Mouse (Mus musculus): ENCODE measurements at regions not wholly inside any gene's neighbourhood (a gene's known extent, or its start where the extent isn't known, plus 50 kb on each side); places are given as distances from the start of the nearest gene placed in this dataset.

DNA sequence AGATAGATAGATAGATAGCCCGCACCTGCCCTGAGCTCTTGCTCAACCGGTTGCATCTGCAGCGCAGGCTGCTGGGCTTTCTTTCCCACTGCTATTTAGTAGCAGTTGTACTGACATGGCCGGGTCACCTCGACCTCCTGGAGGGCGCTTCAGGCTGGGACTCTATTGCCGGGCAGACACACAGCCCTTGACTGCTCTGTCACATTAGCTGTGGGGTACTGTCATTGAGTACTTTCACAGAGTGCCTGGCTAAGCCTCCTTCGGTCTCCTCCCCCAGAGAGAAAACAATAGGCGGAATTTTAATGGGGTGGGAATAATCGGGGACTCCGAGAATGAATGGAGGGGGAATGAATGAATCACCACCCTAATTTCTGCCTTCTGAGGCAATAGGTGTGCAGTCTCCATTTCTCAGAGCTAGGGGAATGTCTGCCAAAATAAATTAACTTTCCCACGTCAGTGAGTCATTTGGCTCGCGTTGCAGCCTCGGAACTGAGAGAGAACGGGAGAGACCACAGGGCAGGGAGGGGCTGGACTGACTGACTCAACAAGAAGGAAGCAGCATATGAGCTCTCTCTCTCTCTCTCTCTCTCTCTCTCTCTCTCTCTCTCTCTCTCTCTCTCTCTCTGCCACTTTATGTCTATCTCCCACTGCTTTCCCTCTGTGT, 101.6 kb upstream of the Med13l start:
- Histone ChIP-seq H3K9me3 (replicated peaks) (no peaks in the 10 kb centered on the region), H3K27ac (peak overlapping the region; percentile 67; the same call in 1 of the 2 replicates), H3K9ac (peak overlapping the region; percentile 23), H3K27me3 (0 out of 2 replicates have a peak, but pooled peaks cover 11% of the 10 kb centered on the region), H3K4me3 (peak overlapping the region; percentile 18), H3K4me2 (replicated peaks) (peak overlapping the region; percentile 56), H3K36me3 (no peaks in the 10 kb centered on the region), H3K4me1 (peaks cover 14% of the 10 kb centered on the region)
- peak; percentile 71 for ATAC-seq (ENCODE audit: low FRiP score)
- WGBS: 3% methylated on average over 16 of the region's 16 CpGs

DNA sequence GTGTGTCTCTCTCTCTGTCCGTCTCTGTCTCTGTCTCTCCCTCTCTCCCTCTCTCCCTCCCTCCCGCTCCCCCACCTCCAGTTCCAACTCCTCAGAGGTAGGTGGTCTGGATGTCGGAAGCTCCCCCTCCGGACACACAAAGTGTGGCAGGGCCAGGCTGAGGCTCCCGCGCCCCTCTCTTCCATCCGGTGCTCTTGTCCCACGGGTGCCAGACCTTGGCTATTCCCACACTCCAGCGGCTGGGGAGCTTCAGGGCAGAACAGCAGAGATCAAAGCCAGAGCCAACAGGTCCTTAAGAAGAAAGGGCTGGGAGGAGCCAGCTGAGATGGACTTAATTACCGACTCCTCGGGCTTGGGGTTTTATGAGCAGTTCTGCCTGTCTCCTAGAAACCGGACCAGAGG, 101.1 kb upstream of the Med13l start:
- Histone ChIP-seq H3K4me3 (peak overlapping the region; percentile 18), H3K9ac (peak overlapping the region; percentile 23; the same call in 1 of the 2 replicates), H3K36me3 (no peaks in the 10 kb centered on the region), H3K4me2 (replicated peaks) (peak overlapping the region; percentile 56), H3K4me1 (peaks cover 14% of the 10 kb centered on the region), H3K9me3 (replicated peaks) (no peaks in the 10 kb centered on the region), H3K27me3 (0 out of 2 replicates have a peak, but pooled peaks cover 16% of the 10 kb centered on the region), H3K27ac (peak overlapping the region; percentile 67; the same call in 1 of the 2 replicates)
- under 1% methylated on average over 12 of the region's 12 CpGs for WGBS
- peak; percentile 58 for ATAC-seq (ENCODE audit: low FRiP score)

DNA sequence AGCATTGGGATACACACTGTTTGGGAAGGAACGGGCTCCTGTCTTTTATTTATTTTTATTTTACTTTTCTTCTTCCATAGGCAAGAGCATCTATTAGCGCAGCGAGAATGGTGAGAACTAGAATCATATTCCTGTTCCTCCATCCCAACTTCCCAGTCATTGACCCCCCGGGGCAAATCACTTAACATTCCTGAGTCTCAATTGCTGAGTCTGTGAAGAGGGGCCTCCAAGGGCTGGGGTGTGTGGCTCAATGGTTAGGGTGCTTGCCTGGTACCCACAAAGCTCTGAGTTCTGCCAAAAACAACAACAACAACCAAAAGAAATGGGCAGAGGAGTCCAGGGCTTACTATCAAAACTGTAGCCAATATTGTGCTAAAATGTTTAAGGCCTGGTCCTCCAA, 98.5 kb upstream of the Med13l start:
- H3K9me3 ChIP-seq (replicated peaks): no peaks in the 10 kb centered on the region
- no peak overlapping the region for H3K4me2 ChIP-seq (replicated peaks)
- H3K27ac ChIP-seq: no peak overlapping the region
- no peak overlapping the region for H3K4me3 ChIP-seq
- H3K36me3 ChIP-seq: no peaks in the 10 kb centered on the region
- WGBS: 62% methylated on average over 4 of the region's 4 CpGs
- H3K27me3 ChIP-seq: 0 out of 2 replicates have a peak, but pooled peaks cover 21% of the 10 kb centered on the region
- H3K9ac ChIP-seq: no peak overlapping the region
- peaks cover 32% of the 10 kb centered on the region for H3K4me1 ChIP-seq
- ATAC-seq (ENCODE audit: low FRiP score): no peak

DNA sequence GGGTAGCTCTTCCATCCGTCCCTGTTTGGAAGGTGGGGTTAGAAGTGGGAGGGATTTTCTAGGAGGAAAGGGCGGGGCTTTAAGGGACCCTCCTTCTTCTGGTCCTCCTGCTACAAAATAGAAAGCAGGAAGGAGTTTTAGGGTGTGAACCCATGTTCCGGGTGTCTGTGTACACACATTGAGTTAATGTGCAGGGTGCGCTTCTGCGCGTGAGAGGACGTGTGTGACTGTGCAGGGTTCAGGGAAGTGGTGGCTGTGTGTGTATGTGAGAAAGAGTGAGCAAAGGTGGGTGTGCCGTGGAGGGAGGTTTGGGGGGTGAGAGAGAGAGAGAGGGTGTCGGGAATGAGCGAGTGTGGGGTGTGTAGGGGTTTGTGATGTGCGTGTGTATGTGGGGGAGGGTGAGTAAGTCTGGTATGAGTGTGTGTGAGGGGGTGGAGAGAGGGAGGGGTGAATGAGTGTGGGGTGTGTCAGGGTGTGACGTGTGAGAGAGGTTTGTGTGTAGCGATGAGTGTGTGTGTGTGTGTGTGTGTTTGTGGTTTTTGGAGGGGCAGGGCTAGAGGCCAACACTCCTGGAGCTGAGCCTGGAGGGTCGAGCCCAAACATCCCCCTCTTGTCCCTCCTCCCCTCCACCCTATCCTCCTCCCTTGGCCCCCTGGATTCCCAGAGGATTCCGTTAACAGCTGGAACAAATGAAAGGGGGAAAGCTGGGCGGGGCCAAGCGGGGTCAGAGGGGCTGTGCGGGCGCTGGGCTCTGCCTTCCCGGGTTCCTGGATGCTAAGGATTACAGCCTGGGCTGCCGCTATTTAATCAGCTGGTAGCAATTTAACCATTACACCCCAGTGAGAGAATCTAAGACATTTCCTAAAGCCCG, 95.3 kb upstream of the Med13l start:
- Histone ChIP-seq H3K9ac (0 out of 2 replicates have a peak overlapping the region, but pooled peaks have one; percentile 29), H3K4me2 (replicated peaks) (peak overlapping the region; percentile 51), H3K27me3 (peaks cover 21% of the 10 kb centered on the region; the same call in 1 of the 2 replicates), H3K4me3 (peak overlapping the region; percentile 19), H3K4me1 (peaks cover 19% of the 10 kb centered on the region), H3K36me3 (no peaks in the 10 kb centered on the region), H3K27ac (peak overlapping the region; percentile 35; the same call in 1 of the 2 replicates), H3K9me3 (replicated peaks) (no peaks in the 10 kb centered on the region)
- ATAC-seq (ENCODE audit: low FRiP score): peak; percentile 54
- WGBS: 4% methylated on average over 22 of the region's 22 CpGs

DNA sequence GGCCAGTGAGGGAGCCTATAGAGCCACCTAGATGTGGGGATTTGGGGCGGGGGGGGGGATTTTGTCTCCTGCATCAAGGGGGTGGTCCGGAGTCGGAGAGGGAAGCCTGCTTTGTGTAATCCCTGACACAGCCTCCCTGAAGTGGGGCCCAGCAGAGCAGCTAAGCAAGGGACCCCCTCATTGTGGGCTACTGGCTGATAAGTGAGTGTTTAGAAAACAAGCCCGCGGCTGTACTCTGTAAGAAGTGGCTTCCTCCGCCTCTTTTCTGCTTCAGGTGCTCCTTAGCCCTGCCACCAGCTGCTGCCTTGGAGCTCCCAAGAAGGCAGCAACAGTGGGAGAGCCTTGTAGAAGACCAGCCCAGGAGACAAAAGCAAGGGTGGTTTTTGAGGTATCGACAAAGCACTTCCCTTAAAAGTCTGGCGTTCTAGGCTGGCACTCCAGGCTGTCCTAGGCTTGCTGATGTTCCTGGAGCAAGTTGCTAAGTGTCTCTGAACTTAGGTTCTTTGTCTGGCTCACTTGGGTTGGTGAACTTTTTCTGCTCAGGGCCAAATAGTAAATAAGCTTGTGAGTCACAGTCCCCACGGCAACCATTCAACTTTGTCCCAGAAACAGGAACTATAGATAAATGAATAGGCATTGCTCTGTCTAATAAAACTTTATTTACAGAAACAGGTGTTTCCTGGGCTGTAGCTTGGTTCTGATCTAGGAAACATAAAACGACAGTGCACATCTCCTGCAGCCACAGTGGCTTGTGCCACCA, 94.3 kb upstream of the Med13l start:
- H3K36me3 ChIP-seq: no peaks in the 10 kb centered on the region
- H3K27ac ChIP-seq: peak overlapping the region; percentile 9; the same call in 1 of the 2 replicates
- H3K9ac ChIP-seq: 0 out of 2 replicates have a peak overlapping the region, but pooled peaks have one; percentile 29
- H3K4me2 ChIP-seq (replicated peaks): peak overlapping the region; percentile 51
- H3K27me3 ChIP-seq: peaks cover 15% of the 10 kb centered on the region; the same call in 1 of the 2 replicates
- H3K9me3 ChIP-seq (replicated peaks): no peaks in the 10 kb centered on the region
- peak overlapping the region; percentile 19; the same call in 1 of the 2 replicates for H3K4me3 ChIP-seq
- no peak for ATAC-seq (ENCODE audit: low FRiP score)
- WGBS: 15% methylated on average over 10 of the region's 10 CpGs
- H3K4me1 ChIP-seq: peaks cover 19% of the 10 kb centered on the region

DNA sequence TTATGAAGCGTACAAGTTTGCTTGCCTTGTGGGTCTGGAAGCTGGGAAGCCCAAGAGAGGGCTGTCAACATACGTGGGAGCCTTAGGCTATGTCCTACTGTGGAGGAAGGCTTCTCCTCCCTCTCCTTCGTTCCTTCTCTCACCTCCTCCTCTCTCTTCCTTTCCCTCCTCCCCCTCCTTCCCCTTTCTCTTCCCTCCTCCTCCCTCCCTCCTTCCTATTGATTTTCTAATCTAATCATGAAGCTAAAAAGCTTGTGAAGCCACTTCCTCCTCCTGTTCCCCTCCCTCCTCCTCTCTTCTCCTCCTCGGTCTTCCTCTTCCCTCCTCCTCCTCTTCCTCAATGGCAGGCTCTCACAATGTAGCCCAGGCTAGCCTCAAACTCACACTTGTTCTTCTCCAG, 91.7 kb upstream of the Med13l start:
- peaks cover 27% of the 10 kb centered on the region for H3K4me1 ChIP-seq
- H3K9ac ChIP-seq: no peak overlapping the region
- no peak overlapping the region for H3K4me2 ChIP-seq (replicated peaks)
- H3K9me3 ChIP-seq (replicated peaks): no peaks in the 10 kb centered on the region
- no peaks in the 10 kb centered on the region for H3K36me3 ChIP-seq
- H3K27ac ChIP-seq: no peak overlapping the region
- peaks cover 11% of the 10 kb centered on the region; the same call in 1 of the 2 replicates for H3K27me3 ChIP-seq
- WGBS: 56% methylated on average over 4 of the region's 4 CpGs
- no peak overlapping the region for H3K4me3 ChIP-seq
- no peak for ATAC-seq (ENCODE audit: low FRiP score)

DNA sequence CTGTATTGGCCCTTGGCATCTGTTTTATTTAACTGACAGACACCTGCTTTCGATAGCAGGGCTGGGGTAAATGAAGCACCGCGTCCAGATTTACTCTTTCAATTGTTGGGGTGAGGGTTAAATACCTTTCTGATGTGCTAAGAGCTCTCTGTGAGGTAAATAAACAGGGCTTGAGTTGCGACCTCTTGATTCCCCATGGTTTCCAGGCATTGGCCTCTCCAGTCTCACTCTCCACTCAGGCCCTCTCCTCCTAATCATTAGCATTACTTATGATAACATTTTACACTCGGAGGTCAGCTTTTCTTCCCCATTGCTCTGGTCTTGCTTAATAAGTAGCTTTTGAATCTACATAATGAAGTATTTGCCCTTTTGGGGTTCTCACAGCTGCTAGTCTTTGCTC, 88.9 kb upstream of the Med13l start:
- Histone ChIP-seq H3K4me2 (replicated peaks) (no peak overlapping the region), H3K9me3 (replicated peaks) (no peaks in the 10 kb centered on the region), H3K9ac (no peak overlapping the region), H3K4me3 (no peak overlapping the region), H3K27ac (no peak overlapping the region), H3K4me1 (peaks cover 9% of the 10 kb centered on the region), H3K36me3 (no peaks in the 10 kb centered on the region), H3K27me3 (peaks cover 3% of the 10 kb centered on the region; the same call in 1 of the 2 replicates)
- ATAC-seq (ENCODE audit: low FRiP score): no peak
- WGBS: 64% methylated on average over 5 of the region's 5 CpGs

DNA sequence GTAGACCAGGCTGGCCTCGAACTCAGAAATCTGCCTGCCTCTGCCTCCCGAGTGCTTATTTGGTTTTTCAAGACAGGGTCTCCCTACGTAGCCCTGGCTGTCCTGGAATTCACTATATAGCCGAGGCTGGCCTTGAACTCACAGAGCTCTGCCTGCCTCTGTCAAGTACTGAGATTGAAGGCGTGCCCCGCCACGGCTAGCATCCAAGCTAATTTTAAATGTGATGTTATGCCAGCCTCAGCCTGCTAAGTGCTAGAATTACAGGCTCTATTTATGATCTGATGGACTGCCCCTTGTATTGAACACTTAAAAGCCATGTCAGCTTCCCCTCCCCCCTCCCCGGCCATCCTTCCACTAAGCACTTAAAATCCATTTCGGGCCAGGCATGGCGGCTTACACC, 88.2 kb upstream of the Med13l start:
- peaks cover 9% of the 10 kb centered on the region for H3K4me1 ChIP-seq
- no peaks in the 10 kb centered on the region for H3K9me3 ChIP-seq (replicated peaks)
- no peaks in the 10 kb centered on the region; the same call in 1 of the 2 replicates for H3K27me3 ChIP-seq
- no peak overlapping the region for H3K4me3 ChIP-seq
- no peak overlapping the region for H3K9ac ChIP-seq
- WGBS: 89% methylated on average over 10 of the region's 10 CpGs
- no peaks in the 10 kb centered on the region for H3K36me3 ChIP-seq
- ATAC-seq (ENCODE audit: low FRiP score): no peak
- no peak overlapping the region for H3K4me2 ChIP-seq (replicated peaks)
- H3K27ac ChIP-seq: no peak overlapping the region

DNA sequence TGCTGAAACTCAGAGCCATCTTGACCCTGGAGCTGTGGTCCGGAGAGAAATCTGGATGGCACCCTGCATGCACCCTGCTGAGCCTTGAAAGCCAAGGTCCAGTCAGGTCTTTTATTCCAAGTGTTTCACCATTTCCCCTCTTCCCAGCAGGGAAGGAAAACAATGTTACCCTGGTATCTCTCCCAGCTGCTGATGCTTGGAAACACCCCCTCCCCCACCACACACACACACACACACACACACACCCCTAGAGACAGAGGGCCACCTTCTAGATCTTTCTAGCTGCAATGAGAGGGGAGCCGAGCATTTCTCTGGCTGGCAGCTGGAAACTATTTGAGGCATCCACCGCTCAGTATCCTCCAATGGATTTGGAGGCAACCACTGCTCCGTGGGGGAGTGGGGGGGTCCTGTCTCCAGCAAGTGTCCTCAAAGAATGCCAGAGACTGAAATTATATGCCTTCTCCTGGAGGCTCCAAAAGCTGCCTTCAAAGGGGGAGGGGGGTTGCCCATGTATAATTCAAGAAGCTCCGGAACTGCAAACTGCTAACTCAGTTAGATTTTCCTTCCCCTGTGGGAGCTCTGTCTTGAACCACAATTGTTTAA, 87.2 kb upstream of the Med13l start:
- no peak for ATAC-seq (ENCODE audit: low FRiP score)
- no peak overlapping the region for H3K4me3 ChIP-seq
- peaks cover 12% of the 10 kb centered on the region for H3K4me1 ChIP-seq
- H3K27me3 ChIP-seq: no peaks in the 10 kb centered on the region; the same call in 1 of the 2 replicates
- H3K36me3 ChIP-seq: no peaks in the 10 kb centered on the region
- no peak overlapping the region for H3K27ac ChIP-seq
- no peak overlapping the region for H3K4me2 ChIP-seq (replicated peaks)
- no peaks in the 10 kb centered on the region for H3K9me3 ChIP-seq (replicated peaks)
- WGBS: 40% methylated on average over 5 of the region's 5 CpGs
- H3K9ac ChIP-seq: no peak overlapping the region

DNA sequence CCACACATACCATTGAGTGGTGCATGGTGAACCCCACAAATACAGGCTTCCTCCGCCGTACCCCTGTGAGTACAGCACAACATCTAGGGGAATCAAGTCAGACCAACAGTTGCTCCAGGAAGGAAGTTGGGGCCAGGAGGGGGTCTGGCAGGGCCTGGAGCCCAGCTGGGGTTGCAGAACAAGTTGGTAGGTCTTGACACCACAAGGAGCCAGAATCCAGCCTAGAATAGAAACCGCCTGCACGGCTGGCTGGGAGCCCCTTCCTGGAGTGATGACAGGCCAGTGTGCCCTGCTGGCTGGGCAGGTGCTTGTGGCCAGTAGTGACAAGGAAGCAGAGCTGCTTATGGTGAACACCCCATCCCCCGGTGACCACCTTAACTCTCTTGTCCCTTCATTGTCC, 83.9 kb upstream of the Med13l start:
- no peak overlapping the region for H3K27ac ChIP-seq
- H3K4me3 ChIP-seq: no peak overlapping the region
- no peaks in the 10 kb centered on the region for H3K36me3 ChIP-seq
- H3K9ac ChIP-seq: no peak overlapping the region
- H3K4me2 ChIP-seq (replicated peaks): no peak overlapping the region
- H3K4me1 ChIP-seq: peaks cover 12% of the 10 kb centered on the region
- 78% methylated on average over 5 of the region's 5 CpGs for WGBS
- no peak for ATAC-seq (ENCODE audit: low FRiP score)
- no peaks in the 10 kb centered on the region for H3K27me3 ChIP-seq
- no peaks in the 10 kb centered on the region for H3K9me3 ChIP-seq (replicated peaks)

All from hindbrain, embryonic 12.5 days (tissue).